Mouse (Mus musculus) midbrain, postnatal 0 days (tissue): ENCODE data around the gene Plbd2. TPM values are rescaled to one million over a fixed set of nuclear protein-coding genes. Genes with fewer than 3 reads are reported as not detected.

Experiments
- ATAC-seq: fragments of 200-750 bp; cut with Nextera tagmentation; 2 replicates; pipeline ENCODE4 v1.8.0; 2017; ENCODE audit warnings: moderate number of reproducible peaks, mild to moderate bottlenecking, moderate TSS enrichment, moderate library complexity; ENCODE audit not compliant: low FRiP score
- DNase-seq: peaks from one replicate; pipeline ENCODE4 v3.0.0-alpha.2; 2015; ENCODE audit warnings: low spot score
- H3K27ac ChIP-seq: fragments of 300-500 bp; sonication (generic); 2 replicates; pipeline ENCODE4 v1.5.1; 2014; ENCODE audit warnings: low read depth, mild to moderate bottlenecking, low read length, mixed read lengths
- H3K27me3 ChIP-seq: fragments of 300-500 bp; sonication (generic); 2 replicates; pipeline ENCODE4 v1.6.1; 2014; ENCODE audit warnings: low read length, control low read depth, mixed read lengths; ENCODE audit not compliant: insufficient read depth
- H3K36me3 ChIP-seq: fragments of 300-500 bp; sonication (generic); 2 replicates; pipeline ENCODE4 v1.6.1; 2014; ENCODE audit warnings: low read length, control low read depth, mixed read lengths; ENCODE audit not compliant: insufficient read depth
- H3K4me1 ChIP-seq: fragments of 300-500 bp; sonication (generic); 2 replicates; pipeline ENCODE4 v1.6.1; 2014; ENCODE audit warnings: mild to moderate bottlenecking, control low read depth, antibody characterized with exemption, low read length, mixed read lengths; ENCODE audit not compliant: insufficient read depth
- H3K4me2 ChIP-seq: fragments of 300-500 bp; sonication (generic); 2 replicates; pipeline ENCODE4 v1.6.1; 2014; ENCODE audit warnings: low read depth, mild to moderate bottlenecking, low read length, mixed read lengths; ENCODE audit not compliant: poor library complexity, severe bottlenecking
- H3K4me3 ChIP-seq: fragments of 300-500 bp; sonication (generic); 2 replicates; pipeline ENCODE4 v1.5.1; 2014; ENCODE audit warnings: low read depth, mild to moderate bottlenecking, low read length, moderate library complexity
- H3K9ac ChIP-seq: fragments of 300-500 bp; sonication (generic); replicated peaks from 2 replicates; pipeline ENCODE4 v1.6.1; 2014; ENCODE audit warnings: mild to moderate bottlenecking, low read length, moderate library complexity, mixed read lengths; ENCODE audit not compliant: poor library complexity, severe bottlenecking
- H3K9me3 ChIP-seq: fragments of 300-500 bp; sonication (generic); 2 replicates; pipeline ENCODE4 v1.6.1; 2016; ENCODE audit warnings: low read length, control low read depth
- CTCF ChIP-seq: IDR thresholded peaks from 2 replicates; pipeline ENCODE4 v1.5.1; 2016; ENCODE audit warnings: antibody characterized with exemption, mild to moderate bottlenecking
- WGBS: fragments of 180-500 bp; shearing (Covaris S2); extraction: QIAGEN DNeasy Blood & Tissue Kit; methylation state at CpG from one replicate; pipeline ENCODE4 v1.1.7; 2014; 5-methylcytosine and 5-hydroxymethylcytosine counted together
- polyA plus RNA-seq: library from polyadenylated mRNA; unstranded; fragments of >200 nt; fragmentation: Nextera tagmentation; extraction: Ambion mirVana; gene quantifications from 2 replicates; pipeline ENCODE4 v1.2.1, GENCODE M21; 2015
- total RNA-seq: library from RNA; depleted of rRNA; stranded (reverse); fragments of >200 nt; gene quantifications from 2 replicates; pipeline ENCODE4 v1.2.3, GENCODE M21; 2014

The Plbd2 gene
- total and polyA plus RNA-seq, 2 experiments from 2014 or later = 26.7 to 49.9 TPM

- ATAC-seq (no peak), DNase-seq (no peak)
- Histone ChIP-seq H3K4me3 (no peak overlapping the region), H3K27me3 (no peaks in the 10 kb centered on the region), H3K9me3 (no peaks in the 10 kb centered on the region), H3K27ac (no peak overlapping the region), H3K9ac (no peak overlapping the region), H3K4me1 (peaks cover 10% of the 10 kb centered on the region; the same call in 1 of the 2 replicates), H3K4me2 (no peak overlapping the region), H3K36me3 (peaks cover 13% of the 10 kb centered on the region; the same call in 1 of the 2 replicates)
- no peak for TF ChIP-seq CTCF
- WGBS = 89% methylated on average over 4 of the region's 4 CpGs
Measured at GRCm38 (mm10) chr5:120499202-120499601, 4.2 kb downstream of the Plbd2 start.

- Histone ChIP-seq H3K4me2 (no peak overlapping the region), H3K36me3 (peaks cover 28% of the 10 kb centered on the region), H3K9ac (no peak overlapping the region), H3K4me1 (peaks cover 3% of the 10 kb centered on the region; the same call in 1 of the 2 replicates), H3K4me3 (no peak overlapping the region), H3K27me3 (no peaks in the 10 kb centered on the region), H3K9me3 (no peaks in the 10 kb centered on the region), H3K27ac (no peak overlapping the region)
- 96% methylated on average over 3 of the region's 3 CpGs for whole genome bisulfite sequencing
- ATAC-seq (no peak), DNase-seq (no peak)
- no peak for TF ChIP-seq CTCF
Measured at GRCm38 (mm10) chr5:120497071-120497470, 6.4 kb downstream of the Plbd2 start.

- H3K4me1 ChIP-seq = no peaks in the 10 kb centered on the region
- H3K4me3 ChIP-seq = no peak overlapping the region
- peaks cover 28% of the 10 kb centered on the region for H3K36me3 ChIP-seq
- no peak overlapping the region for H3K27ac ChIP-seq
- no peak overlapping the region for H3K4me2 ChIP-seq
- TF ChIP-seq CTCF = no peak
- ATAC-seq (no peak), DNase-seq (no peak)
- WGBS = 86% methylated on average over 13 of the region's 13 CpGs
- no peaks in the 10 kb centered on the region for H3K9me3 ChIP-seq
- H3K27me3 ChIP-seq = no peaks in the 10 kb centered on the region
- no peak overlapping the region for H3K9ac ChIP-seq
Measured at GRCm38 (mm10) chr5:120495703-120496226, 7.7 kb downstream of the Plbd2 start.

- Histone ChIP-seq H3K9me3 (no peaks in the 10 kb centered on the region), H3K36me3 (peaks cover 28% of the 10 kb centered on the region), H3K4me1 (no peaks in the 10 kb centered on the region), H3K4me2 (no peak overlapping the region), H3K9ac (no peak overlapping the region), H3K27me3 (no peaks in the 10 kb centered on the region), H3K27ac (no peak overlapping the region), H3K4me3 (no peak overlapping the region)
- DNase-seq (no peak), ATAC-seq (no peak)
- TF ChIP-seq CTCF = no peak
- 80% methylated on average over 10 of the region's 10 CpGs for WGBS
Measured at GRCm38 (mm10) chr5:120495064-120495702, 8.2 kb downstream of the Plbd2 start.

GRCm38 (mm10) chr5:120493873-120494395 is 9.5 kb downstream of the Plbd2 start:
- Histone ChIP-seq H3K4me2 (no peak overlapping the region), H3K4me1 (no peaks in the 10 kb centered on the region), H3K9me3 (no peaks in the 10 kb centered on the region), H3K9ac (no peak overlapping the region), H3K4me3 (no peak overlapping the region), H3K27me3 (no peaks in the 10 kb centered on the region), H3K36me3 (peaks cover 31% of the 10 kb centered on the region), H3K27ac (no peak overlapping the region)
- TF ChIP-seq CTCF = no peak
- DNase-seq (peak; percentile 40), ATAC-seq (0 out of 2 replicates have a peak, but pooled peaks have one; percentile 18)
- WGBS = 90% methylated on average over 9 of the region's 9 CpGs

- no peak overlapping the region for H3K4me3 ChIP-seq
- no peak overlapping the region for H3K27ac ChIP-seq
- DNase-seq = no peak
- 87% methylated on average over 6 of the region's 6 CpGs for WGBS
- no peaks in the 10 kb centered on the region for H3K4me1 ChIP-seq
- H3K36me3 ChIP-seq = peaks cover 27% of the 10 kb centered on the region
- H3K27me3 ChIP-seq = no peaks in the 10 kb centered on the region
- no peak overlapping the region for H3K9ac ChIP-seq
- TF ChIP-seq CTCF = no peak
- H3K4me2 ChIP-seq = no peak overlapping the region
- no peak for ATAC-seq
- H3K9me3 ChIP-seq = no peaks in the 10 kb centered on the region
Measured at GRCm38 (mm10) chr5:120493440-120493839, 10.0 kb downstream of the Plbd2 start.
